Mouse (Mus musculus) forebrain, embryonic 16.5 days (tissue): ENCODE data around the gene Cfap97. TPM values are rescaled to one million over a fixed set of nuclear protein-coding genes. Genes with fewer than 3 reads are reported as not detected.
A peak's percentile ranks its signal among the peaks of the same experiment; 100 is the strongest.
"Not testable (repeated sequence)": the region's sequence is repeated elsewhere in the genome, so short reads cannot be mapped to it uniquely, and the experiment has no call there.

Source experiments
- ATAC-seq: fragments of 200-750 bp; cut with Nextera tagmentation; 2 replicates; pipeline ENCODE4 v1.8.0; 2017; ENCODE audit warnings: mild to moderate bottlenecking, moderate library complexity
- H3K27ac ChIP-seq: fragments of 300-500 bp; sonication (generic); 2 replicates; pipeline ENCODE4 v1.5.1; 2014; ENCODE audit warnings: low read length, control low read depth
- H3K27me3 ChIP-seq: fragments of 300-500 bp; sonication (generic); replicated peaks from 2 replicates; pipeline ENCODE4 v1.6.1; 2014; ENCODE audit warnings: low read length; ENCODE audit not compliant: control insufficient read depth, insufficient read depth
- H3K36me3 ChIP-seq: fragments of 300-500 bp; sonication (generic); 2 replicates; pipeline ENCODE4 v1.6.1; 2014; ENCODE audit not compliant: control insufficient read depth, insufficient read depth
- H3K4me1 ChIP-seq: fragments of 300-500 bp; sonication (generic); replicated peaks from 2 replicates; pipeline ENCODE4 v1.6.1; 2014; ENCODE audit warnings: low read length; ENCODE audit not compliant: control insufficient read depth, insufficient read depth
- H3K4me2 ChIP-seq: fragments of 300-500 bp; sonication (generic); 2 replicates; pipeline ENCODE4 v1.6.1; 2014; ENCODE audit warnings: mild to moderate bottlenecking, low read length, control low read depth
- H3K4me3 ChIP-seq: fragments of 300-500 bp; sonication (generic); replicated peaks from 2 replicates; pipeline ENCODE4 v1.5.1; 2014; ENCODE audit warnings: mild to moderate bottlenecking, low read length, control low read depth
- H3K9ac ChIP-seq: fragments of 300-500 bp; sonication (generic); replicated peaks from 2 replicates; pipeline ENCODE4 v1.6.1; 2014; ENCODE audit warnings: low read depth, low read length, control low read depth
- H3K9me3 ChIP-seq: fragments of 300-500 bp; sonication (generic); 2 replicates; pipeline ENCODE4 v1.6.1; 2016; ENCODE audit warnings: low read length; ENCODE audit not compliant: control insufficient read depth
- WGBS: fragments of 180-500 bp; shearing (Covaris S2); extraction: QIAGEN DNeasy Blood & Tissue Kit; methylation state at CpG from one replicate; pipeline ENCODE4 v1.1.7; 2014; 5-methylcytosine and 5-hydroxymethylcytosine counted together
- polyA plus RNA-seq: library from polyadenylated mRNA; unstranded; fragments of >200 nt; fragmentation: Nextera tagmentation; extraction: Ambion mirVana; gene quantifications from 2 replicates; pipeline ENCODE4 v1.2.1, GENCODE M21; 2015

Gene Cfap97
- 22.9 and 26.5 TPM in 2 replicates for polyA plus RNA-seq

- peak within 1 kb of the TSS; percentile 90 for H3K4me2 ChIP-seq
- WGBS, result under 1% methylated on average over 74 of the region's 75 CpGs
- peaks cover 17% of the 10 kb centered on the region for H3K4me1 ChIP-seq
- H3K4me3 ChIP-seq, result peak within 1 kb of the TSS; percentile 89
- peak within 1 kb of the TSS; percentile 53 for H3K27ac ChIP-seq
- no peaks in the 10 kb centered on the region for H3K36me3 ChIP-seq
- peaks cover 5% of the 10 kb centered on the region for H3K27me3 ChIP-seq
- peak; percentile 76 for ATAC-seq
- H3K9ac ChIP-seq, result peak within 1 kb of the TSS; percentile 86
- H3K9me3 ChIP-seq, result no peaks in the 10 kb centered on the region
Observed at GRCm38 (mm10) chr8:46151202-46152062, at the start of gene Cfap97. Gene Cfap97 (plus strand): TSS chr8:46151771.

- no peak overlapping the region for H3K4me3 ChIP-seq
- no peak overlapping the region for H3K9ac ChIP-seq
- 95% methylated on average over 11 of the region's 11 CpGs for WGBS
- H3K4me1 ChIP-seq, result no peaks in the 10 kb centered on the region
- no peak overlapping the region for H3K27ac ChIP-seq
- H3K4me2 ChIP-seq, result no peak overlapping the region
- H3K9me3 ChIP-seq, result no peaks in the 10 kb centered on the region; the same call in 1 of the 2 replicates
- no peaks in the 10 kb centered on the region for H3K36me3 ChIP-seq
- no peak for ATAC-seq
- H3K27me3 ChIP-seq, result no peaks in the 10 kb centered on the region
Observed at GRCm38 (mm10) chr8:46103434-46103833, 48.1 kb upstream of the Cfap97 start.

GRCm38 (mm10) chr8:46107690-46108089 is 43.9 kb upstream of the Cfap97 start:
- Histone ChIP-seq H3K4me3 (no peak overlapping the region), H3K9me3 (no peaks in the 10 kb centered on the region), H3K4me1 (no peaks in the 10 kb centered on the region), H3K27me3 (no peaks in the 10 kb centered on the region), H3K9ac (no peak overlapping the region), H3K27ac (no peak overlapping the region), H3K4me2 (no peak overlapping the region), H3K36me3 (no peaks in the 10 kb centered on the region)
- no peak for ATAC-seq

- H3K27ac ChIP-seq, H3K36me3 ChIP-seq, H3K4me2 ChIP-seq, H3K9ac ChIP-seq, H3K9me3 ChIP-seq, H3K4me3 ChIP-seq, H3K27me3 ChIP-seq, ATAC-seq, H3K4me1 ChIP-seq: not testable (repeated sequence)
Observed at GRCm38 (mm10) chr8:46113421-46114170, 38.0 kb upstream of the Cfap97 start.

GRCm38 (mm10) chr8:46117172-46117571 is 34.4 kb upstream of the Cfap97 start:
- WGBS, result 87% methylated on average over 3 of the region's 3 CpGs
- Histone ChIP-seq H3K9ac (no peak overlapping the region), H3K4me2 (no peak overlapping the region), H3K4me3 (no peak overlapping the region), H3K9me3 (no peaks in the 10 kb centered on the region), H3K4me1 (no peaks in the 10 kb centered on the region), H3K36me3 (no peaks in the 10 kb centered on the region), H3K27ac (no peak overlapping the region), H3K27me3 (no peaks in the 10 kb centered on the region)
- ATAC-seq, result no peak

GRCm38 (mm10) chr8:46119176-46119575 is 32.4 kb upstream of the Cfap97 start:
- H3K4me2 ChIP-seq, result no peak overlapping the region
- no peaks in the 10 kb centered on the region for H3K36me3 ChIP-seq
- H3K27me3 ChIP-seq, result no peaks in the 10 kb centered on the region
- H3K4me3 ChIP-seq, result no peak overlapping the region
- H3K9ac ChIP-seq, result no peak overlapping the region
- H3K4me1 ChIP-seq, result no peaks in the 10 kb centered on the region
- no peaks in the 10 kb centered on the region for H3K9me3 ChIP-seq
- no peak overlapping the region for H3K27ac ChIP-seq
- ATAC-seq, result no peak
- WGBS, result 94% methylated on average over 3 of the region's 3 CpGs

GRCm38 (mm10) chr8:46122498-46122897 is 29.1 kb upstream of the Cfap97 start:
- Histone ChIP-seq H3K27me3 (no peaks in the 10 kb centered on the region), H3K4me2 (no peak overlapping the region), H3K9ac (no peak overlapping the region), H3K36me3 (no peaks in the 10 kb centered on the region), H3K4me1 (no peaks in the 10 kb centered on the region), H3K27ac (no peak overlapping the region), H3K9me3 (no peaks in the 10 kb centered on the region), H3K4me3 (no peak overlapping the region)
- WGBS, result 99% methylated on average over 2 of the region's 2 CpGs
- ATAC-seq, result no peak

GRCm38 (mm10) chr8:46130426-46130825 is 21.1 kb upstream of the Cfap97 start:
- H3K4me3 ChIP-seq, result no peak overlapping the region
- ATAC-seq, result no peak
- H3K9me3 ChIP-seq, result no peaks in the 10 kb centered on the region
- no peaks in the 10 kb centered on the region for H3K27me3 ChIP-seq
- no peaks in the 10 kb centered on the region for H3K36me3 ChIP-seq
- no peak overlapping the region for H3K9ac ChIP-seq
- WGBS, result 85% methylated on average over 2 of the region's 2 CpGs
- no peak overlapping the region for H3K27ac ChIP-seq
- H3K4me2 ChIP-seq, result no peak overlapping the region
- no peaks in the 10 kb centered on the region for H3K4me1 ChIP-seq

GRCm38 (mm10) chr8:46135546-46135945 is 16.0 kb upstream of the Cfap97 start:
- H3K4me3 ChIP-seq, H3K27ac ChIP-seq, H3K27me3 ChIP-seq, ATAC-seq, H3K36me3 ChIP-seq, H3K9ac ChIP-seq, H3K4me1 ChIP-seq, H3K9me3 ChIP-seq, H3K4me2 ChIP-seq: not testable (repeated sequence)
- WGBS, result 90% methylated on average over 2 of the region's 2 CpGs
